In the genomic region with DNA sequence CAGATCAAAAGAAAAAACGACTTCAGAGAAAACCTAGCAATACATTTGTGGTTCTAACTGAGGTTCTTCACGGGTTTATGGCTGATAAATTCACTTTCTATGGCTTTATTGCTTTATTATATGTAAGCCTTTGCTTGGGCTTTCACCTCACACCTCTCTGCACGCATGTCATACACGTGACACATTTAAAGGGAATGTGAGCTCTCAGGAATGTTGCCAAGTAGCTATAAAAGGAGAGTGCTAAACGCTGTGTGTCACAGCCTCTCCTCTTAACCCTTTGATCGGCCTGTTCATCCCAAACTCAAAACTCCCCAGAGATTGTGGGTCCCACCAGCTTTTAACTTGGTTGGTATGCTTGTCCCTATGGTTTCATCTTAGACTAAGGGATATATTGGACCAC, we compare ENCODE assay signal across 8 mouse cellular contexts. TPM values are rescaled to one million over a fixed set of nuclear protein-coding genes. Genes with fewer than 3 reads are reported as not detected.
DNase-seq lines count a peak whose midpoint lies in the region; ATAC-seq lines count a peak whose summit lies in the region.

No protein-coding gene starts in this region.

- H3K9ac ChIP-seq in heart, embryonic 15.5 days, result no peak overlapping the region
- H3K9ac ChIP-seq in liver, embryonic 16.5 days (ENCODE audit: low read depth, low read length), result no peak overlapping the region
- H3K9ac ChIP-seq in stomach, embryonic 16.5 days (ENCODE audit: low read length), result no peak overlapping the region

- ATAC-seq in heart, embryonic 15.5 days (replicated peaks; ENCODE audit: insufficient number of reproducible peaks, insufficient read depth, low FRiP score, low read depth), result no peak
- ATAC-seq in liver, embryonic 16.5 days (ENCODE audit: low read depth), result no peak
- ATAC-seq in stomach, embryonic 16.5 days (ENCODE audit: insufficient read depth, low FRiP score), result no peak
- ATAC-seq in inflammation-experienced regulatory T-cells, adult 6 months, result no peak

- H3K27ac ChIP-seq in heart, embryonic 15.5 days, result peak overlapping the region; percentile 99
- H3K27ac ChIP-seq in liver, embryonic 16.5 days (ENCODE audit: low read length), result no peak overlapping the region
- 0 out of 2 replicates have a peak overlapping the region, but pooled peaks have one; percentile 68 for H3K27ac ChIP-seq in stomach, embryonic 16.5 days (ENCODE audit: low read length)

- DNase-seq in kidney, adult 11 months, result peak; percentile 71
- no peak for DNase-seq in kidney, postnatal 14 days
- DNase-seq in cerebellum, adult 18-20 months, result peak; percentile 53 to 56
- no peak for DNase-seq in yolk sac, embryonic 10.5 days (ENCODE audit: low spot score)

- peaks cover 32% of the 10 kb centered on the region for H3K4me1 ChIP-seq in heart, embryonic 15.5 days (replicated peaks)
- peaks cover 23% of the 10 kb centered on the region for H3K4me1 ChIP-seq in liver, embryonic 16.5 days (ENCODE audit: control insufficient read depth, low read depth, low read length)
- H3K4me1 ChIP-seq in stomach, embryonic 16.5 days (ENCODE audit: control insufficient read depth, insufficient read depth, low read length), result peaks cover 22% of the 10 kb centered on the region

- H3K4me2 ChIP-seq in heart, embryonic 15.5 days, result peak overlapping the region; percentile 79
- H3K4me2 ChIP-seq in liver, embryonic 16.5 days (ENCODE audit: low read depth, low read length), result peak overlapping the region; percentile 86
- H3K4me2 ChIP-seq in stomach, embryonic 16.5 days (ENCODE audit: low read depth, low read length), result peak overlapping the region; percentile 94; the same call in 1 of the 2 replicates

- peak overlapping the region; percentile 67; the same call in 1 of the 2 replicates for H3K4me3 ChIP-seq in heart, embryonic 15.5 days
- no peak overlapping the region for H3K4me3 ChIP-seq in liver, embryonic 16.5 days (ENCODE audit: low read depth, low read length)
- H3K4me3 ChIP-seq in stomach, embryonic 16.5 days (replicated peaks; ENCODE audit: low read length), result 0 out of 2 replicates have a peak overlapping the region, but pooled peaks have one; percentile 71

- H3K27me3 ChIP-seq in heart, embryonic 15.5 days, result no peaks in the 10 kb centered on the region
- H3K27me3 ChIP-seq in liver, embryonic 16.5 days (ENCODE audit: control insufficient read depth, insufficient read depth, low read depth, low read length), result no peaks in the 10 kb centered on the region
- H3K27me3 ChIP-seq in stomach, embryonic 16.5 days (ENCODE audit: control insufficient read depth, insufficient read depth, low read length), result no peaks in the 10 kb centered on the region

- peaks cover 9% of the 10 kb centered on the region; the same call in 1 of the 2 replicates for H3K36me3 ChIP-seq in heart, embryonic 15.5 days
- H3K36me3 ChIP-seq in liver, embryonic 16.5 days (ENCODE audit: control insufficient read depth, insufficient read depth), result 0 out of 2 replicates have a peak, but pooled peaks cover 2% of the 10 kb centered on the region
- peaks cover 5% of the 10 kb centered on the region; the same call in 1 of the 2 replicates for H3K36me3 ChIP-seq in stomach, embryonic 16.5 days (ENCODE audit: control insufficient read depth, insufficient read depth, low read length)

- 30% methylated on average over 6 of the region's 6 CpGs for WGBS in heart, embryonic 15.5 days
- WGBS in liver, embryonic 16.5 days (ENCODE audit: insufficient replicate concordance), result 56% methylated on average over 6 of the region's 6 CpGs
- 33% methylated on average over 6 of the region's 6 CpGs for WGBS in stomach, embryonic 16.5 days

- no peaks in the 10 kb centered on the region for H3K9me3 ChIP-seq in heart, embryonic 15.5 days (replicated peaks)
- H3K9me3 ChIP-seq in liver, embryonic 16.5 days (replicated peaks; ENCODE audit: control insufficient read depth, low read length), result no peaks in the 10 kb centered on the region
- H3K9me3 ChIP-seq in stomach, embryonic 16.5 days (replicated peaks; ENCODE audit: control insufficient read depth, low read length), result no peaks in the 10 kb centered on the region

RNA-seq across cellular contexts. Expression of a gene that starts 1.8 kb away (rescaled TPM):
- polyA plus RNA-seq in heart, embryonic 15.5 days (2015; fragmentation: Nextera tagmentation; extraction: Ambion mirVana), result 18.7 and 23.4 TPM in 2 replicates
- 7.8 and 7.9 TPM in 2 replicates for polyA plus RNA-seq in liver, embryonic 16.5 days (2015; fragmentation: Nextera tagmentation; extraction: Ambion mirVana)
- 17.8 and 18.1 TPM in 2 replicates for polyA plus RNA-seq in stomach, embryonic 16.5 days (2015; fragmentation: Nextera tagmentation; extraction: Ambion mirVana)
- 10 to 100 TPM; 20.2 to 29.2 (median 28.3) TPM for polyA plus RNA-seq in inflammation-experienced regulatory T-cells, adult 6 months (2017; shearing (Covaris generic))

RNA-seq across cellular contexts. Expression of a gene that starts 41.6 kb away (rescaled TPM):
- 0.06 TPM in 1 of 2 replicates, not detected in the other for polyA plus RNA-seq in heart, embryonic 15.5 days (2015; fragmentation: Nextera tagmentation; extraction: Ambion mirVana)
- polyA plus RNA-seq in liver, embryonic 16.5 days (2015; fragmentation: Nextera tagmentation; extraction: Ambion mirVana), result not detected in 2 replicates
- polyA plus RNA-seq in stomach, embryonic 16.5 days (2015; fragmentation: Nextera tagmentation; extraction: Ambion mirVana), result 0.43 and 0.91 TPM in 2 replicates
- polyA plus RNA-seq in inflammation-experienced regulatory T-cells, adult 6 months (2017; shearing (Covaris generic)), result under 1 TPM in 2 of 3 experiments, not detected in 1; 0.16 to 0.79 TPM

Comparison
In these comparisons a context has a peak if more than half of its experiments do, and no peak if none do; other contexts are left out.
1. DNase-seq: peak in kidney, adult 11 months (single experiment) and cerebellum, adult 18-20 months (2 of 2); none in kidney, postnatal 14 days (single experiment) and yolk sac, embryonic 10.5 days (single experiment).
2. Peak in every context shown above with its lines, with median percentiles within 50 percentile points of each other: H3K4me2 ChIP-seq.